Mouse (Mus musculus) bone marrow, adult 2 months (tissue): ENCODE data around the gene Ciita.

Experiments used
- CTCF ChIP-seq: fragments of 200-500 bp; IDR thresholded peaks from 2 replicates; pipeline ENCODE4 v1.5.1; 2011; ENCODE audit warnings: low read length, control low read depth; ENCODE audit not compliant: control insufficient read depth, insufficient read depth
- POLR2A ChIP-seq: fragments of 200-500 bp; IDR thresholded peaks from 2 replicates; pipeline ENCODE4 v1.6.1; 2011; ENCODE audit warnings: low read depth, mild to moderate bottlenecking, control low read depth, low read length, borderline replicate concordance; ENCODE audit not compliant: control insufficient read depth

- no peak for TF ChIP-seq POLR2A
- no peak for TF ChIP-seq CTCF
Measured at GRCm38 (mm10) chr16:10490503-10491150, 10.8 kb downstream of the Ciita start.
